Mouse (Mus musculus) myocyte (in vitro differentiated cells): Measurements from ENCODE around the gene 4930469K13Rik. TPM values are rescaled to one million over a fixed set of nuclear protein-coding genes. Genes with fewer than 3 reads are reported as not detected.

Source experiments
- H3K27me3 ChIP-seq: one replicate; pipeline ENCODE4 v1.6.1; 2011; ENCODE audit not compliant: control insufficient read depth, insufficient read depth, insufficient read length
- H3K36me3 ChIP-seq: one replicate; pipeline ENCODE4 v1.6.1; 2011; ENCODE audit not compliant: control insufficient read depth, insufficient read depth
- H3K4me2 ChIP-seq: one replicate; pipeline ENCODE4 v1.6.1; 2011; ENCODE audit warnings: low read depth, control low read depth
- H3K4me3 ChIP-seq: one replicate; pipeline ENCODE4 v1.5.1; 2011; ENCODE audit warnings: mild to moderate bottlenecking, control low read depth, moderate library complexity
- H3K79me2 ChIP-seq: one replicate; pipeline ENCODE4 v1.6.1; 2011; ENCODE audit not compliant: control insufficient read depth, insufficient read depth
- H3ac ChIP-seq: one replicate; pipeline ENCODE4 v1.6.1; 2011; ENCODE audit not compliant: control insufficient read depth, insufficient read length
- CEBPB ChIP-seq: IDR thresholded peaks from 2 replicates; pipeline ENCODE4 v1.6.1; 2011; ENCODE audit warnings: mild to moderate bottlenecking, moderate library complexity; ENCODE audit not compliant: poor library complexity, insufficient read depth, severe bottlenecking
- E2F4 ChIP-seq: IDR thresholded peaks from one replicate; pipeline ENCODE4 v1.6.1; 2011; ENCODE audit warnings: mild to moderate bottlenecking, control low read depth, moderate library complexity; ENCODE audit not compliant: insufficient read depth
- MAX ChIP-seq: IDR thresholded peaks from one replicate; pipeline ENCODE4 v1.6.1; 2011; ENCODE audit warnings: low read depth, mild to moderate bottlenecking, control low read depth
- MYOG ChIP-seq, 3 experiments: IDR thresholded peaks; one replicate each; pipeline ENCODE4 v1.6.1; 2011; ENCODE audit warnings: control low read depth in 2 of 3, low read depth in 2 of 3, mild to moderate bottlenecking in 2 of 3; ENCODE audit not compliant: insufficient read length in 2 of 3, control insufficient read depth in 1 of 3, insufficient read depth in 1 of 3
- POLR2A ChIP-seq: IDR thresholded peaks from one replicate; pipeline ENCODE4 v1.6.1; 2011; ENCODE audit warnings: low read depth, mild to moderate bottlenecking, control low read depth, moderate library complexity; ENCODE audit not compliant: insufficient read length
- POLR2AphosphoS2 ChIP-seq: IDR thresholded peaks from one replicate; pipeline ENCODE4 v1.6.1; 2011; ENCODE audit warnings: low read depth, control low read depth; ENCODE audit not compliant: insufficient read length
- SRF ChIP-seq: IDR thresholded peaks from one replicate; pipeline ENCODE4 v1.6.1; 2011; ENCODE audit warnings: low read depth; ENCODE audit not compliant: control insufficient read depth, insufficient read length
- TCF12 ChIP-seq: IDR thresholded peaks from one replicate; pipeline ENCODE4 v1.6.1; 2011; ENCODE audit warnings: mild to moderate bottlenecking, control low read depth; ENCODE audit not compliant: poor library complexity, insufficient read depth, severe bottlenecking
- USF1 ChIP-seq: IDR thresholded peaks from one replicate; pipeline ENCODE4 v1.6.1; 2011; ENCODE audit warnings: low read depth, mild to moderate bottlenecking, control low read depth, moderate library complexity
- polyA plus RNA-seq: library from polyadenylated mRNA; unstranded; fragments of >200 nt; fragmentation: generic; extraction: Trizol; gene quantifications from one replicate; pipeline ENCODE4 v1.2.1, GENCODE M21; 2012; ENCODE audit warnings: missing spikeins

Gene 4930469K13Rik
- polyA plus RNA-seq, 1 experiment: not detected

DNA sequence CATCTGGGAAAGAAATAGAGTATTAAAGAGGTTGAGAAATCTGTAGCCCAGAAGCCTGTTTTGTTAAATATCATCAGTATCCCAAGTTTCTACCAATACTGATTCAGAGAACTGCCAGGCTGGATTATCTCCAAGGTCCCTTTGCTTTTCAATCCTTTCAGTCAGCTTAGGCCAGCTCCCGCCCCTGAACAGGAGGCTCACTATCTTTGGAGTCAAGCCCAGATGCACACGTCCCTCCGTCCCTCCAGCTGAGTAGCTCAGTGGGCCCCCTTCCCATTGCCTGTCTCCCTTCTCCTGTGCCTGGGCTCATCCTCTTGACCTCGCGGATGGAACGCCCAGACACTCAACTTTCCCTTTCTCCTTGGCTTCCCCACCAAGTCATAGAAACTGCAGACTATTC, 171.0 kb downstream of the 4930469K13Rik start:
- Histone ChIP-seq H3K36me3 (no peaks in the 10 kb centered on the region), H3K79me2 (no peaks in the 10 kb centered on the region), H3ac (no peak overlapping the region), H3K4me2 (no peak overlapping the region), H3K4me3 (no peak overlapping the region), H3K27me3 (no peaks in the 10 kb centered on the region)
- TF ChIP-seq POLR2A (no peak), E2F4 (no peak), MYOG (IDR thresholded peaks at IDR 0.05; ENCODE audit: control insufficient read depth in 1 of 3, insufficient read depth in 1 of 3, insufficient read length in 2 of 3, low read depth in 2 of 3) (no peak), POLR2AphosphoS2 (no peak), TCF12 (no peak), CEBPB (no peak), USF1 (no peak)

DNA sequence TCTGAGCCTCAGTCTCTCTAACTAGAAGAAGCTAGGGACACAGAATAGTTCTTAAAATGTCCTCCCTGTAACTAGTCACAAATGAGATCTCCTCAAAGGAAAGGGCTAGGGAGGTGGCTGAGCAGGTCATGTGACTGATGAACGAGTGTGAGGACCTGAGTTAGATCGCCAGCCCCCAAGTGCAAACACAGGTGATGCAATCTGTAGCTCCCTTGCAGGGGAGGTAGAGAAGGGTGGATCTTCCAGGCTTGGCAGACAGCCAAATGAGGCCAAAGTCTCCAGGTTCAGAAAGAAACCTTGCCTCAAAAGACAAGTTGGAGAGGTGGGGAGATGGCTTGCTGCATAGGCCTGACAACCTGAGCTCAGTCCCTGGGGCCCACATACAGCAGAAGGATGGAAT, 171.8 kb downstream of the 4930469K13Rik start:
- TF ChIP-seq SRF: no peak
- no peak for TF ChIP-seq E2F4
- peak; percentile 45 for TF ChIP-seq USF1
- no peaks in the 10 kb centered on the region for H3K27me3 ChIP-seq
- no peaks in the 10 kb centered on the region for H3K79me2 ChIP-seq
- H3K4me2 ChIP-seq: no peak overlapping the region
- H3ac ChIP-seq: no peak overlapping the region
- no peaks in the 10 kb centered on the region for H3K36me3 ChIP-seq
- no peak overlapping the region for H3K4me3 ChIP-seq

GRCm38 (mm10) chr11:33925778-33926177, 172.6 kb downstream of the 4930469K13Rik start:
- Histone ChIP-seq H3K4me3 (no peak overlapping the region), H3K27me3 (no peaks in the 10 kb centered on the region)
- TF ChIP-seq POLR2AphosphoS2 (no peak), MYOG (IDR thresholded peaks at IDR 0.05; ENCODE audit: control insufficient read depth in 1 of 3, insufficient read depth in 1 of 3, insufficient read length in 2 of 3, low read depth in 2 of 3) (no peak), TCF12 (no peak), CEBPB (peak; percentile 92), MAX (no peak)

More at GRCm38 (mm10) chr11:33925778-33926177, 172.6 kb downstream of the 4930469K13Rik start:
- H3K4me2 ChIP-seq: no peak overlapping the region
- no peaks in the 10 kb centered on the region for H3K36me3 ChIP-seq
- no peak overlapping the region for H3ac ChIP-seq
- H3K79me2 ChIP-seq: no peaks in the 10 kb centered on the region

Other genes with a start within 250 kb of the 4930469K13Rik start
- 0.07 TPM for gene Kcnmb1, start 135.5 kb downstream of the 4930469K13Rik start, polyA plus RNA-seq
- not detected for gene Kcnip1, start 105.4 kb downstream of the 4930469K13Rik start, polyA plus RNA-seq
- gene Lcp2, start 51.6 kb downstream of the 4930469K13Rik start, polyA plus RNA-seq: 0.07 TPM
- gene Foxi1, start 109.5 kb upstream of the 4930469K13Rik start, polyA plus RNA-seq: not detected
- gene Fam196b, start 216.3 kb upstream of the 4930469K13Rik start, polyA plus RNA-seq: not detected